Mouse (Mus musculus): ENCODE data around the gene Cabp2. TPM values are rescaled to one million over a fixed set of nuclear protein-coding genes. Genes with fewer than 3 reads are reported as not detected.
"Not testable (repeated sequence)": the region's sequence is repeated elsewhere in the genome, so short reads cannot be mapped to it uniquely, and the experiment has no call there.

The Cabp2 gene
- polyA plus RNA-seq, 1 experiment from 2014 or later, result 0.43 TPM

- Histone ChIP-seq H3K27ac (no peak overlapping the region), H3K4me1 (replicated peaks) (peaks cover 56% of the 10 kb centered on the region), H3K9ac (no peak overlapping the region), H3K4me2 (no peak overlapping the region), H3K36me3 (peaks cover 46% of the 10 kb centered on the region), H3K4me3 (replicated peaks) (no peak overlapping the region), H3K9me3 (replicated peaks) (no peaks in the 10 kb centered on the region), H3K27me3 (no peaks in the 10 kb centered on the region)
- no peak for DNase-seq
- ATAC-seq (ENCODE audit: low read depth), result no peak
- 82% methylated on average over 2 of the region's 2 CpGs for WGBS (ENCODE audit: insufficient replicate concordance)
These were observed 37.0 kb downstream of the Cabp2 start for GRCm38 (mm10) chr19:4118350-4118749.

GRCm38 (mm10) chr19:4119716-4120487, 38.5 kb downstream of the Cabp2 start:
- Histone ChIP-seq H3K9me3 (replicated peaks) (no peaks in the 10 kb centered on the region), H3K27ac (no peak overlapping the region), H3K9ac (no peak overlapping the region), H3K36me3 (peaks cover 35% of the 10 kb centered on the region), H3K27me3 (no peaks in the 10 kb centered on the region), H3K4me2 (peak overlapping the region; percentile 73), H3K4me3 (replicated peaks) (no peak overlapping the region), H3K4me1 (replicated peaks) (peaks cover 56% of the 10 kb centered on the region)
- WGBS (ENCODE audit: insufficient replicate concordance), result 59% methylated on average over 6 of the region's 6 CpGs
- ATAC-seq (ENCODE audit: low read depth) (no peak), DNase-seq (no peak)

GRCm38 (mm10) chr19:4120496-4120895, 39.1 kb downstream of the Cabp2 start:
- H3K27ac ChIP-seq, result no peak overlapping the region
- ATAC-seq (ENCODE audit: low read depth) (no peak), DNase-seq (no peak)
- 91% methylated on average over 2 of the region's 2 CpGs for WGBS (ENCODE audit: insufficient replicate concordance)
- H3K36me3 ChIP-seq, result peaks cover 30% of the 10 kb centered on the region
- H3K9me3 ChIP-seq (replicated peaks), result no peaks in the 10 kb centered on the region
- peak overlapping the region; percentile 73 for H3K4me2 ChIP-seq
- H3K27me3 ChIP-seq, result no peaks in the 10 kb centered on the region
- H3K4me1 ChIP-seq (replicated peaks), result peaks cover 58% of the 10 kb centered on the region
- no peak overlapping the region for H3K9ac ChIP-seq
- peak overlapping the region; percentile 60; the same call in 1 of the 2 replicates for H3K4me3 ChIP-seq (replicated peaks)

GRCm38 (mm10) chr19:4121097-4121805, 39.9 kb downstream of the Cabp2 start:
- Histone ChIP-seq H3K27ac (peak overlapping the region; percentile 80), H3K9ac (peak overlapping the region; percentile 68), H3K36me3 (peaks cover 24% of the 10 kb centered on the region), H3K4me2 (peak overlapping the region; percentile 73), H3K4me1 (replicated peaks) (peaks cover 59% of the 10 kb centered on the region), H3K4me3 (replicated peaks) (peak overlapping the region; percentile 60), H3K9me3 (replicated peaks) (no peaks in the 10 kb centered on the region), H3K27me3 (no peaks in the 10 kb centered on the region)
- 2% methylated on average over 38 of the region's 38 CpGs for WGBS (ENCODE audit: insufficient replicate concordance)
- DNase-seq (peak; percentile 97), ATAC-seq (ENCODE audit: low read depth) (peak; percentile 61)

GRCm38 (mm10) chr19:4121896-4122295, 40.5 kb downstream of the Cabp2 start:
- peak overlapping the region; percentile 60; the same call in 1 of the 2 replicates for H3K4me3 ChIP-seq (replicated peaks)
- peaks cover 66% of the 10 kb centered on the region for H3K4me1 ChIP-seq (replicated peaks)
- H3K9me3 ChIP-seq (replicated peaks); ATAC-seq (ENCODE audit: low read depth); DNase-seq; H3K9ac ChIP-seq; H3K27me3 ChIP-seq: not testable (repeated sequence)
- peaks cover 18% of the 10 kb centered on the region for H3K36me3 ChIP-seq
- 33% methylated on average over 6 of the region's 6 CpGs for WGBS (ENCODE audit: insufficient replicate concordance)
- H3K4me2 ChIP-seq, result peak overlapping the region; percentile 73
- peak overlapping the region; percentile 80 for H3K27ac ChIP-seq

GRCm38 (mm10) chr19:4122411-4123370, 41.3 kb downstream of the Cabp2 start:
- Histone ChIP-seq H3K9ac (peak overlapping the region; percentile 36), H3K4me3 (replicated peaks) (0 out of 2 replicates have a peak overlapping the region, but pooled peaks have one; percentile 6), H3K27me3 (no peaks in the 10 kb centered on the region), H3K9me3 (replicated peaks) (no peaks in the 10 kb centered on the region), H3K36me3 (peaks cover 15% of the 10 kb centered on the region), H3K4me1 (replicated peaks) (peaks cover 74% of the 10 kb centered on the region), H3K27ac (peak overlapping the region; percentile 80), H3K4me2 (peak overlapping the region; percentile 38)
- DNase-seq (no peak), ATAC-seq (ENCODE audit: low read depth) (no peak)
- 31% methylated on average over 7 of the region's 7 CpGs for WGBS (ENCODE audit: insufficient replicate concordance)

GRCm38 (mm10) chr19:4124432-4124831, 43.1 kb downstream of the Cabp2 start:
- H3K27me3 ChIP-seq, result no peaks in the 10 kb centered on the region
- WGBS (ENCODE audit: insufficient replicate concordance), result 78% methylated on average over 4 of the region's 4 CpGs
- H3K4me3 ChIP-seq (replicated peaks), result no peak overlapping the region
- H3K4me1 ChIP-seq (replicated peaks), result peaks cover 87% of the 10 kb centered on the region
- ATAC-seq (ENCODE audit: low read depth), result no peak
- H3K4me2 ChIP-seq, result peak overlapping the region; percentile 65
- peaks cover 22% of the 10 kb centered on the region for H3K36me3 ChIP-seq
- H3K9me3 ChIP-seq (replicated peaks), result no peaks in the 10 kb centered on the region
- peak overlapping the region; percentile 65 for H3K9ac ChIP-seq
- DNase-seq, result no peak
- H3K27ac ChIP-seq, result peak overlapping the region; percentile 80

- DNase-seq, result not testable (repeated sequence)
- 27% methylated on average over 4 of the region's 4 CpGs for WGBS (ENCODE audit: insufficient replicate concordance)
These were observed 43.9 kb downstream of the Cabp2 start for GRCm38 (mm10) chr19:4125268-4125667.

GRCm38 (mm10) chr19:4125741-4126696, 44.6 kb downstream of the Cabp2 start, which contains the start of gene Aip:
TSS of gene Aip (minus strand) at chr19:4125858.
- peak within 1 kb of the TSS; percentile 75 for H3K4me2 ChIP-seq
- peaks cover 28% of the 10 kb centered on the region for H3K36me3 ChIP-seq
- H3K27me3 ChIP-seq, result no peaks in the 10 kb centered on the region
- no peaks in the 10 kb centered on the region for H3K9me3 ChIP-seq (replicated peaks)
- H3K4me3 ChIP-seq (replicated peaks), result peak within 1 kb of the TSS; percentile 82
- H3K27ac ChIP-seq, result peak within 1 kb of the TSS; percentile 86
- 2% methylated on average over 59 of the region's 64 CpGs for WGBS (ENCODE audit: insufficient replicate concordance)
- peaks cover 88% of the 10 kb centered on the region for H3K4me1 ChIP-seq (replicated peaks)
- peak; percentile 91 for ATAC-seq (ENCODE audit: low read depth)
- peak; percentile 99 for DNase-seq
- H3K9ac ChIP-seq, result peak within 1 kb of the TSS; percentile 92

More at GRCm38 (mm10) chr19:4125268-4125667, 43.9 kb downstream of the Cabp2 start:
- H3K36me3 ChIP-seq, result peaks cover 27% of the 10 kb centered on the region
- peak overlapping the region; percentile 80 for H3K27ac ChIP-seq
- peak overlapping the region; percentile 82 for H3K4me3 ChIP-seq (replicated peaks)
- peak; percentile 13 for ATAC-seq (ENCODE audit: low read depth)
- H3K4me1 ChIP-seq (replicated peaks), result peaks cover 88% of the 10 kb centered on the region
- not testable (repeated sequence) for H3K9me3 ChIP-seq (replicated peaks); H3K27me3 ChIP-seq
- H3K4me2 ChIP-seq, result peak overlapping the region; percentile 65
- peak overlapping the region; percentile 65 for H3K9ac ChIP-seq
